Mouse (Mus musculus) heart, postnatal 0 days (tissue): ENCODE data around the gene Edf1. TPM values are rescaled to one million over a fixed set of nuclear protein-coding genes. Genes with fewer than 3 reads are reported as not detected.

Experiments
- ATAC-seq: fragments of 200-750 bp; cut with Nextera tagmentation; 2 replicates; pipeline ENCODE4 v1.8.0; 2017; ENCODE audit warnings: low read depth, moderate number of reproducible peaks, moderate library complexity; ENCODE audit not compliant: insufficient read depth
- DNase-seq: peaks from one replicate; pipeline ENCODE4 v3.0.0-alpha.2; 2016; ENCODE audit warnings: low spot score
- H3K27ac ChIP-seq: fragments of 300-500 bp; sonication (generic); 2 replicates; pipeline ENCODE4 v1.5.1; 2014; ENCODE audit warnings: low read depth, mild to moderate bottlenecking
- H3K27me3 ChIP-seq: fragments of 300-500 bp; sonication (generic); 2 replicates; pipeline ENCODE4 v1.6.1; 2014; ENCODE audit warnings: low read length, mixed read lengths; ENCODE audit not compliant: control insufficient read depth, insufficient read depth
- H3K36me3 ChIP-seq: fragments of 300-500 bp; sonication (generic); replicated peaks from 2 replicates; pipeline ENCODE4 v1.6.1; 2014; ENCODE audit warnings: low read length, mixed read lengths; ENCODE audit not compliant: control insufficient read depth, insufficient read depth
- H3K4me1 ChIP-seq: fragments of 300-500 bp; sonication (generic); 2 replicates; pipeline ENCODE4 v1.6.1; 2014; ENCODE audit warnings: antibody characterized with exemption; ENCODE audit not compliant: control insufficient read depth, insufficient read depth
- H3K4me2 ChIP-seq: fragments of 300-500 bp; sonication (generic); 2 replicates; pipeline ENCODE4 v1.6.1; 2014; ENCODE audit warnings: low read depth, mild to moderate bottlenecking, low read length, moderate library complexity
- H3K4me3 ChIP-seq: fragments of 300-500 bp; sonication (generic); 2 replicates; pipeline ENCODE4 v1.5.1; 2014; ENCODE audit warnings: low read depth, low read length
- H3K9ac ChIP-seq: fragments of 300-500 bp; sonication (generic); replicated peaks from 2 replicates; pipeline ENCODE4 v1.6.1; 2014; ENCODE audit warnings: low read depth, low read length, mixed read lengths
- H3K9me3 ChIP-seq: fragments of 300-500 bp; sonication (generic); replicated peaks from 2 replicates; pipeline ENCODE4 v1.6.1; 2016; ENCODE audit warnings: low read length; ENCODE audit not compliant: control insufficient read depth
- CTCF ChIP-seq: IDR thresholded peaks from 2 replicates; pipeline ENCODE4 v1.5.1; 2016; ENCODE audit warnings: antibody characterized with exemption, control low read depth, low read depth
- EP300 ChIP-seq: IDR thresholded peaks from 2 replicates; pipeline ENCODE4 v1.6.1; 2016; ENCODE audit warnings: antibody characterized with exemption, low read depth
- WGBS: fragments of 180-500 bp; shearing (Covaris S2); extraction: QIAGEN DNeasy Blood & Tissue Kit; methylation state at CpG from one replicate; pipeline ENCODE4 v1.1.7; 2014; 5-methylcytosine and 5-hydroxymethylcytosine counted together
- polyA plus RNA-seq: library from polyadenylated mRNA; unstranded; fragments of >200 nt; fragmentation: Nextera tagmentation; extraction: Ambion mirVana; gene quantifications from 2 replicates; pipeline ENCODE4 v1.2.1, GENCODE M21; 2015
- total RNA-seq: library from RNA; depleted of rRNA; stranded (reverse); fragments of >200 nt; gene quantifications from 2 replicates; pipeline ENCODE4 v1.2.3, GENCODE M21; 2014; ENCODE audit warnings: low replicate concordance

Gene Edf1
- total and polyA plus RNA-seq, 2 experiments from 2014 or later, result 112 to 314 TPM

DNA sequence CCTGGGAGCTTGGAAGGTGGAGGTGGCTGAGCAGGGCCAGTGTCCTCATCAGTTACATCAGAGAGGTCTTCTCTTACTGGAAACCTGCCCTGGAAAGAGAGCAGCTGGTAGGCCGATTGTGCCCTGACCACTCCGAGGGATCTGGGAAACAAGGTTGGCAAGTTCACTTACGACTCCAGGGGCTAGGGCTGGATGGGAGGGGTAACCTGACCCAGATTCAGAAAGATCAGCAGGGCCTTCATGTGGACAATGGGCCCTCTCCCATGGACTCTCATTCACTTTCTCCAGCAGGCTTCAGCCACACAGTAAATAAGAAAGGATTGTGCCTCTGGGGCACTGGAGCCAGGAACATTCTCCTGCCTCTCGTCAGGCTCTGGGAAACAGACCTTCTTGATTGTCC, 27.2 kb downstream of the Edf1 start:
- no peak overlapping the region for H3K4me3 ChIP-seq
- H3K9ac ChIP-seq, result no peak overlapping the region
- no peaks in the 10 kb centered on the region for H3K9me3 ChIP-seq
- WGBS, result 84% methylated on average over 4 of the region's 4 CpGs
- peaks cover 32% of the 10 kb centered on the region for H3K4me1 ChIP-seq
- DNase-seq (no peak), ATAC-seq (no peak)
- TF ChIP-seq EP300 (no peak), CTCF (no peak)
- H3K27me3 ChIP-seq, result peaks cover 15% of the 10 kb centered on the region
- H3K27ac ChIP-seq, result no peak overlapping the region
- no peak overlapping the region for H3K4me2 ChIP-seq
- peaks cover 31% of the 10 kb centered on the region for H3K36me3 ChIP-seq

- peaks cover 38% of the 10 kb centered on the region for H3K36me3 ChIP-seq
- H3K27me3 ChIP-seq, result peaks cover 8% of the 10 kb centered on the region
- no peaks in the 10 kb centered on the region for H3K9me3 ChIP-seq
- no peak overlapping the region for H3K9ac ChIP-seq
- H3K4me1 ChIP-seq, result peaks cover 28% of the 10 kb centered on the region
- TF ChIP-seq CTCF, result no peak
- no peak for TF ChIP-seq EP300
- H3K4me2 ChIP-seq, result no peak overlapping the region
- DNase-seq (no peak), ATAC-seq (no peak)
- WGBS, result 66% methylated on average over 3 of the region's 3 CpGs
- H3K4me3 ChIP-seq, result no peak overlapping the region
- H3K27ac ChIP-seq, result no peak overlapping the region
Observed at GRCm38 (mm10) chr2:25585601-25586000, 28.0 kb downstream of the Edf1 start.

DNA sequence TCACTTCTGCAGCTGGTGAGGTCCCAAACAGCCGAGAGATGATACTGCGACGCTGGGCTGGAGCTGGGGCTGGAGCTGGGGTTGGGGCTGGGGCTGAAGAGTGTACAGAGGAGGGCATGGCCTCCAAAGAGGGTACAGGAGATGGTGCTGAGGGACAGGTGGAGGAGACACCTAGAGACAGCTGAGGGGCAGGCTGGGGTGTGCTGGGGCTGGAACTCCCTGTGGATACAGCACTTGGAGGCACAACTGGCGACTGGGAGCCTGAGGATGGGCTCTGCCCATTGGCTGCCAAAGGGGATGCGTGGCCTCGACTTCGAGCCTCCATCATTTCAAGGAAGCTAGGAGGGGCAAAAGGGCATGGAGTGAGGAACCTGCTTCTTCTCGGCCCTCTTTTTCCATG, 29.6 kb downstream of the Edf1 start:
- TF ChIP-seq CTCF, result no peak
- no peak for TF ChIP-seq EP300
- Histone ChIP-seq H3K9me3 (no peaks in the 10 kb centered on the region), H3K4me3 (no peak overlapping the region), H3K36me3 (peaks cover 55% of the 10 kb centered on the region), H3K27me3 (no peaks in the 10 kb centered on the region), H3K27ac (no peak overlapping the region), H3K4me2 (no peak overlapping the region; the same call in 1 of the 2 replicates), H3K4me1 (peaks cover 17% of the 10 kb centered on the region), H3K9ac (no peak overlapping the region)
- no peak for DNase-seq
- WGBS, result 85% methylated on average over 8 of the region's 8 CpGs
- peak; percentile 1; the same call in 1 of the 2 replicates for ATAC-seq

DNA sequence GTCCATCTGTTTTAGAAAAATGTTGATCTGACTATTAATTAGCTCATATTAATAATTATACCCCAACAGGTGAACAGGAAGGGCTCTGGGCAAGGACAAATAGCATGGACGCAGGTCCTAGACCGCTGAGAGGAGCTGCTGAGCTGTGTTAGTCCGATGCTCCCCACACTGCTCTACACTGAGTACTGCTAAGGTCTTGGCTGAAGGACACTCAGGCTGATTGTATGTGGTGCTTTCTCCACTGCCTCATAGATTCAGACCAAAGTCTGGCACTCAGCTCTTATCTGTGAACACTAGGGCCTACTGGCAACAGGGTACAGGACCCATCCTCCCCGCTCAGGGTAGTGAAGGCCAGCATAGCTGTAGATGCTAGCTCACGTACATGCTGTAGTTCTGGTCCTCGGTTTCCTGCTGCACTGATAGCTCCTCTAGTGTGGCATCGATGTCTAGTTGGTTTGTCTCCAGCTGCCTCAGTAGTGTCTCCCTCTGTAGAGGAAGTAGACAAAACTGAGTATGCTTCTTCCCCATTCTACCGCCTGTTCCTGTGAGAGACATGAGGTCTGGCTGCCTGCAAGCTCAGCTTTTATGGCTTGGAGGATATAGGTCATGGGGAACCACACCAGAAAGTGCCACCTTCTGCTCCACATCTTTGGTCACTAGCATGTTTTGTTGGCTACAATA, 30.7 kb downstream of the Edf1 start:
- H3K36me3 ChIP-seq, result peaks cover 59% of the 10 kb centered on the region
- ATAC-seq, result peak; percentile 52

DNA sequence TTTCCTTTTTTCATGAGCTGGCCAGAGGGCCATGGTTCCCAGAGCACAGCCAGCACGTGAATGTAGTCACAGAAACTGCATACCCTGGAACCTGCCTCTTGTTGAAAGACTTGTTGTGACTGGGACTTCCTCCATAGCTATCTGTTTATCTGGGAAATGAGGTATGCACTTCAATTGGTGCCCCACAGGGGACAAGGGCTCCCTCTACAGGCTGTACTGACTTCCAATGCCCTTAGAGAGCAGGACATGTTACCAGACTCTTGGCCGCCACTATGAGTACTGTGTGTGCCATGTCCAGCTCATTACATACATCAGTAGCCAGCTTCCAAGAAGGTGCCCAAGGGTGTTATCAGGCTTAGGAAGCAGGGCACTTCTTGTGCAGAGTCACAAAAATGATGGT, 34.2 kb downstream of the Edf1 start:
- no peaks in the 10 kb centered on the region for H3K9me3 ChIP-seq
- H3K27ac ChIP-seq, result no peak overlapping the region
- H3K36me3 ChIP-seq, result peaks cover 67% of the 10 kb centered on the region
- ATAC-seq (no peak), DNase-seq (no peak)
- H3K4me2 ChIP-seq, result no peak overlapping the region
- H3K27me3 ChIP-seq, result no peaks in the 10 kb centered on the region
- H3K4me1 ChIP-seq, result peaks cover 9% of the 10 kb centered on the region
- peak; percentile 25; the same call in 1 of the 2 replicates for TF ChIP-seq CTCF
- TF ChIP-seq EP300, result no peak
- no peak overlapping the region for H3K4me3 ChIP-seq
- WGBS, result 88% methylated on average over 2 of the region's 2 CpGs
- no peak overlapping the region for H3K9ac ChIP-seq

More for the DNA sequence above, 30.7 kb downstream of the Edf1 start:
- H3K27me3 ChIP-seq, result no peaks in the 10 kb centered on the region
- no peaks in the 10 kb centered on the region for H3K9me3 ChIP-seq
- H3K9ac ChIP-seq, result no peak overlapping the region
- peak; percentile 19 for DNase-seq
- 78% methylated on average over 8 of the region's 8 CpGs for WGBS
- H3K4me3 ChIP-seq, result no peak overlapping the region
- H3K4me2 ChIP-seq, result no peak overlapping the region
- H3K4me1 ChIP-seq, result peaks cover 12% of the 10 kb centered on the region
- no peak overlapping the region for H3K27ac ChIP-seq
- TF ChIP-seq EP300, result no peak
- TF ChIP-seq CTCF, result 0 out of 2 replicates have a peak, but pooled peaks have one; percentile 18
